Mouse (Mus musculus): ENCODE results near the gene Six4.

DNA sequence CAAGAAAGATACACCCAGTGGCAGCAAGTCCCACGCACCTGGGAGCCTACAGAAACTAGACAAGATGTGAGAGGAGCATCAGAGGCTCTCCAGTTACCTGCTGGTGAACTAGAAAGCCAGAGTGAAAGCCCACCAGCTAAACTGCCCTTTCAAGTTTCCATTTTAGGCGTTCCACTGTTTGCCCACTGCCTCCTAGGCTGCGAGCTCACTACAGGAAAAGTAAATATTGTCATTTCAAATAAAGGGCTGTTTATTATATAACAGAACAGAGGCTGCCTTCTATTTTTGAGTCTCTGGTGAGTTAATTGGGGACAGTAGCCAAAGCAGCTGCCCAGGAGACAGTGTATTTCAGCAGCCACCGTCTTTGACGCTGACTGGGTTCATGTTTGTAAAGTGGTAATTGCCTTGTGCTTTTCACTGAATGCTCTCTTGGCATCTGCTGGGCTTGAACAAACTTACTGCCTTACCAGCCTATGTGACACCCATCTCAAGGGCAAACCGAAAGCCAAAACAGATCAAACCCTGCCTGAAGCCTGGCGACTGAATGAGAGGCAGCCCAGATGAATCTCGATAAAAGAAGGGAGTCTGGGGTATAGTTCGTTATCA lies 52.3 kb downstream of the Six4 start:
- TF ChIP-seq CTCF (conservative IDR thresholded peaks at IDR 0.05; ENCODE audit: insufficient read depth, insufficient read length, low read depth, low read length), result no peak
- TF ChIP-seq POLR2A (IDR thresholded peaks at IDR 0.05; ENCODE audit: low read depth, low read length), result no peak
